Mouse (Mus musculus) MEL-GATA-1-ER (cell line): ENCODE measurements around the gene Spata33.

Experiments
- DNase-seq: peaks from one replicate; pipeline ENCODE4 v3.0.0-alpha.2; 2012; ENCODE audit warnings: low read depth; ENCODE audit errors: extremely low read depth

The Spata33 gene

DNA sequence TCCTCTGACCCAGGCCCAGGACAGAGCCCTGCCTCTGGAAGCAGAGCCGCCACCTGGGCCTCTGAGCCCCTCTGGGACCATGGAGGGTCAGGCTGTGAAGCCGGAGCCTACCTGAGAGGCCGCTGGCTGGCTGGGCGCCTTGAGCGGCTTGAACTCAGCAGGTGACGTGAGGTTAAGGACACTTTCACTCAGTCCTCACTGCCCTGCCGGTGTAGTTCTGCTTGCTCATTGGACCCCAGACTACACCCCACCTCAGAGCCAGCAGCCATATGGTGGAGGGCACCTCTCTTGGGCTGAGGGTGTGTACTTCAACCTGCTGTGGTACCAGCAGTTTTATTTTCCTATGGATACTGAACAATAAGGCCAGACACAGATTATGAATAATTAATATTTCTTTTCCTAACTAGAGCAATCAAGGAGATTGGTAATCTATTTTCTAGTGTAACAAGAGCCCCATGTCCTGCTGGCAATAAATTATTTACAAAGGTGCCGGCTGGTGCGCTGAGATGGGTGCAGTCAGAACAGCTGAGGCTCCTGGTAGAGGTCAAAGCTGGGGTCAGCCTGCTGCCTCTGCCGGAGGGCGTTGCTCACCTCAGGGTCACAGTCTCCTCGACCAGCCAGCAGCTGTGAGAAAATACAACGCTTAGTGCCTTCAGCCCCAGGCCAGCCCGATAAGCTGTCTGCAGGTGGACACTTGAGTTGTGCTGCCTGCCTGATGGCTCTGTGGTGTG, 55.5 kb downstream of the Spata33 start:
- no peak for DNase-seq

DNA sequence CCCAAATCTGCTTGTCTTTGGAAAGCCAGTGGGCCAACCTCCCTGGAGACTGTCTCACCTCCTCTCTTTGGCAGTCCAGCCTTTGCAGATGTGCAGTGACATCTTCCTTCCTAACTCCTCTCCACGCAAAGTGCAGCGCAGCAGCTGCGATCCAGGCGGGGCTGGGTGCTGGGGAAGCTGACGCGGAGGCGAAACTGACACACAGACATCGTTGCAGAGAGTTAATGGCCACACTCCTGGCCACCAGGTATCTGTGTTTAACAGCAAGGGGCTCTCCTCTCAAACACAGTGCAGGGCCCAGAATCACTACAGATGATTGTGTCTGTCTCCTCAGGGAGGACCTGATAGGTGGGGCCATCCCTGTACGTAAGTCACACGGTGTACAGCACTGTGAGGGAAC, 58.5 kb downstream of the Spata33 start:
- no peak for DNase-seq
